Comparison of ENCODE assay signal across 11 mouse cellular contexts in the genomic region with DNA sequence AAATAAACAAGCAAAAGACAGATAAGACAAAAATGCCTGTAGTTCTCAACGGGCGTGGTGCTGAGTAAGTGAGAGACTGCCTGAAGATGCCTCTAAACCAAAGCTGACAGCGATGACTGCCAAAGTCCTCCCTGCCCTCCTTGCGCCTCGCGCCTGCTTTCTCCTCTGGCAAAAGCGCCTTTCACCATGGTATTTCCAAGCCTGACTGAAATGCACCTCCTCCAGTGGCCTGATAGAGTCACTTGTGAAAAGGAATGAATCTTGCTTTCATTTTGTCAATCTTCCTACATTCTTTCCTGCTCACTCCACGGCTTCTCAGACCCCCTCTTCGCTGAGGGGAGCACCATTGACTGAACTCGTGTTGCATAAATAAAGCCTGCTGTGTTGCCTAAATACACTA.
DNase-seq lines count a peak whose midpoint lies in the region; ATAC-seq lines count a peak whose summit lies in the region.
"Had no signal": no experiment of that assay in that cellular context is flagged by ENCODE, and none has a peak within 500 bp of the region (broad histone marks: within the 10 kb centered on the region; RNA-seq: fewer than 3 reads in every experiment).

No protein-coding gene starts in this region.

- peak overlapping the region; percentile 37 for H3K4me2 ChIP-seq in heart, embryonic 15.5 days
- H3K4me2 ChIP-seq in neural tube, embryonic 11.5 days (ENCODE audit: low read depth): peak overlapping the region; percentile 9; the same call in 1 of the 2 replicates

- no peaks in the 10 kb centered on the region; the same call in 1 of the 2 replicates for H3K4me1 ChIP-seq in heart, embryonic 15.5 days (replicated peaks)
- H3K4me1 ChIP-seq in hindbrain, embryonic 10.5 days (replicated peaks): peaks cover 32% of the 10 kb centered on the region
- H3K4me1 ChIP-seq in neural tube, embryonic 11.5 days (ENCODE audit: control insufficient read depth, insufficient read depth, low read length): no peaks in the 10 kb centered on the region; the same call in 1 of the 2 replicates

- no peak overlapping the region for H3K9ac ChIP-seq in heart, embryonic 15.5 days
- H3K9ac ChIP-seq in neural tube, embryonic 11.5 days (ENCODE audit: low read length): no peak overlapping the region

- no peak overlapping the region for H3K4me3 ChIP-seq in heart, embryonic 15.5 days
- no peak overlapping the region; the same call in 1 of the 2 replicates for H3K4me3 ChIP-seq in hindbrain, embryonic 10.5 days
- no peak overlapping the region for H3K4me3 ChIP-seq in neural tube, embryonic 11.5 days (ENCODE audit: low read depth, low read length)

- H3K9me3 ChIP-seq in heart, embryonic 15.5 days (replicated peaks): no peaks in the 10 kb centered on the region
- H3K9me3 ChIP-seq in hindbrain, embryonic 10.5 days: no peaks in the 10 kb centered on the region
- H3K9me3 ChIP-seq in neural tube, embryonic 11.5 days (ENCODE audit: control insufficient read depth, low read length): no peaks in the 10 kb centered on the region

- intact Hi-C loops in heart, postnatal 14 days (cut with DNase I): no loop called here

- no peak for DNase-seq in heart, postnatal 14 days
- DNase-seq in embryo, embryonic 10.5 days (ENCODE audit: low spot score): peak; percentile 38
- peak; percentile 33 for DNase-seq in hindbrain, embryonic 10.5 days (ENCODE audit: low spot score)
- DNase-seq in neural tube, embryonic 11.5 days (ENCODE audit: low spot score): no peak
- DNase-seq in adrenal gland, postnatal 4 days (ENCODE audit: low spot score in 2 of 2): no peak
- DNase-seq in adrenal gland, adult 2 months: no peak
- no peak for DNase-seq in adipocyte (ENCODE audit: low spot score)
- DNase-seq: cerebellum, adult 9-10 months; kidney, adult 18-20 months had no signal

- H3K27me3 ChIP-seq in heart, embryonic 15.5 days: no peaks in the 10 kb centered on the region
- H3K27me3 ChIP-seq in hindbrain, embryonic 10.5 days (ENCODE audit: insufficient read depth, poor library complexity, severe bottlenecking): peaks cover 3% of the 10 kb centered on the region
- H3K27me3 ChIP-seq in neural tube, embryonic 11.5 days (ENCODE audit: control insufficient read depth, insufficient read depth, low read length): no peaks in the 10 kb centered on the region

- no peak for ATAC-seq in heart, embryonic 15.5 days (replicated peaks; ENCODE audit: insufficient number of reproducible peaks, insufficient read depth, low FRiP score, low read depth)
- no peak for ATAC-seq in neural tube, embryonic 11.5 days (ENCODE audit: insufficient read depth, low FRiP score, low TSS enrichment)
- ATAC-seq: lung, postnatal 0 days had no signal

- H3K27ac ChIP-seq in heart, embryonic 15.5 days: no peak overlapping the region
- peak overlapping the region; percentile 85 for H3K27ac ChIP-seq in hindbrain, embryonic 10.5 days
- H3K27ac ChIP-seq in neural tube, embryonic 11.5 days (ENCODE audit: low read depth, low read length): no peak overlapping the region

- H3K36me3 ChIP-seq in heart, embryonic 15.5 days: no peaks in the 10 kb centered on the region
- H3K36me3 ChIP-seq in hindbrain, embryonic 10.5 days: no peaks in the 10 kb centered on the region
- H3K36me3 ChIP-seq in neural tube, embryonic 11.5 days (ENCODE audit: control insufficient read depth, insufficient read depth, low read length): no peaks in the 10 kb centered on the region

- WGBS in heart, embryonic 15.5 days: 16% methylated on average over 10 of the region's 10 CpGs
- 16% methylated on average over 10 of the region's 10 CpGs for WGBS in hindbrain, embryonic 10.5 days
- WGBS in neural tube, embryonic 11.5 days: 54% methylated on average over 10 of the region's 10 CpGs

Comparison
In these comparisons a context has a peak if more than half of its experiments do, and no peak if none do; other contexts are left out.
1. DNase-seq: peak in embryo, embryonic 10.5 days (single experiment) and hindbrain, embryonic 10.5 days (single experiment); none in heart, postnatal 14 days (0 of 2), neural tube, embryonic 11.5 days (single experiment), adrenal gland, postnatal 4 days (0 of 2), adrenal gland, adult 2 months (single experiment) and adipocyte (single experiment).